ENCODE assay signal across 14 mouse cellular contexts in genomic region chr3:126609310-126609709, GRCm38 (mm10). TPM values are rescaled to one million over a fixed set of nuclear protein-coding genes. Genes with fewer than 3 reads are reported as not detected.
DNase-seq lines count a peak whose midpoint lies in the region; ATAC-seq lines count a peak whose summit lies in the region.
"Had no signal": no experiment of that assay in that cellular context is flagged by ENCODE, and none has a peak within 500 bp of the region (broad histone marks: within the 10 kb centered on the region; RNA-seq: fewer than 3 reads in every experiment).

No protein-coding gene starts in this region.

- H3K27ac ChIP-seq in heart, embryonic 15.5 days = peak overlapping the region; percentile 42; the same call in 1 of the 2 replicates
- no peak overlapping the region for H3K27ac ChIP-seq in stomach, embryonic 15.5 days
- H3K27ac ChIP-seq: embryonic facial prominence, embryonic 10.5 days; hindbrain, embryonic 13.5 days had no signal

- no peaks in the 10 kb centered on the region for H3K9me3 ChIP-seq in heart, embryonic 15.5 days (replicated peaks)
- no peaks in the 10 kb centered on the region for H3K9me3 ChIP-seq in stomach, embryonic 15.5 days
- H3K9me3 ChIP-seq: embryonic facial prominence, embryonic 10.5 days; hindbrain, embryonic 13.5 days had no signal

- ATAC-seq in heart, embryonic 15.5 days (replicated peaks; ENCODE audit: insufficient number of reproducible peaks, insufficient read depth, low FRiP score, low read depth) = no peak
- ATAC-seq in inflammation-experienced regulatory T-cells, adult 6 months = peak; percentile 30
- ATAC-seq in stomach, embryonic 15.5 days (ENCODE audit: insufficient read depth, low FRiP score, low read depth) = 0 out of 2 replicates have a peak, but pooled peaks have one; percentile 36

- no peaks in the 10 kb centered on the region for H3K36me3 ChIP-seq in heart, embryonic 15.5 days
- no peaks in the 10 kb centered on the region for H3K36me3 ChIP-seq in stomach, embryonic 15.5 days
- H3K36me3 ChIP-seq: embryonic facial prominence, embryonic 10.5 days; hindbrain, embryonic 13.5 days had no signal

- H3K9ac ChIP-seq in heart, embryonic 15.5 days = no peak overlapping the region
- H3K9ac ChIP-seq in stomach, embryonic 15.5 days = no peak overlapping the region
- H3K9ac ChIP-seq: hindbrain, embryonic 13.5 days had no signal

- WGBS in heart, embryonic 15.5 days = 50% methylated on average over 5 of the region's 5 CpGs
- 52% methylated on average over 5 of the region's 5 CpGs for WGBS in stomach, embryonic 15.5 days

- H3K27me3 ChIP-seq in heart, embryonic 15.5 days = no peaks in the 10 kb centered on the region
- no peaks in the 10 kb centered on the region for H3K27me3 ChIP-seq in stomach, embryonic 15.5 days (replicated peaks)
- H3K27me3 ChIP-seq: hindbrain, embryonic 13.5 days had no signal

- no peak overlapping the region for H3K4me3 ChIP-seq in heart, embryonic 15.5 days
- H3K4me3 ChIP-seq in stomach, embryonic 15.5 days (replicated peaks) = no peak overlapping the region
- H3K4me3 ChIP-seq: embryonic facial prominence, embryonic 10.5 days; hindbrain, embryonic 13.5 days; myocyte had no signal

- no peak overlapping the region for H3K4me2 ChIP-seq in heart, embryonic 15.5 days
- no peak overlapping the region for H3K4me2 ChIP-seq in stomach, embryonic 15.5 days
- H3K4me2 ChIP-seq: hindbrain, embryonic 13.5 days had no signal

- DNase-seq in heart, postnatal 10 days = no peak
- peak; percentile 26 for DNase-seq in lung, postnatal 36 days
- DNase-seq in lung, postnatal 4 days = no peak
- DNase-seq in urinary bladder, postnatal 36 days (ENCODE audit: low spot score in 2 of 2) = no peak
- DNase-seq: adrenal gland, adult 2 months; cerebellum, adult 18-20 months; midbrain, embryonic 14.5 days; thymus, postnatal 25 days had no signal

- H3K4me1 ChIP-seq in heart, embryonic 15.5 days (replicated peaks) = peaks cover 56% of the 10 kb centered on the region
- 0 out of 2 replicates have a peak, but pooled peaks cover 3% of the 10 kb centered on the region for H3K4me1 ChIP-seq in stomach, embryonic 15.5 days
- H3K4me1 ChIP-seq: hindbrain, embryonic 13.5 days had no signal

- intact Hi-C loops in heart, postnatal 10 days (cut with DNase I) = no loop called here

RNA-seq across cellular contexts. Expression of gene Camk2d, which starts 13.2 kb away (rescaled TPM):
- polyA plus RNA-seq in heart, embryonic 15.5 days (2015; fragmentation: Nextera tagmentation; extraction: Ambion mirVana) = 99.3 and 108 TPM in 2 replicates
- 100 to 1,000 TPM; 187 to 196 TPM for total RNA-seq in heart, postnatal 10 days (2021)
- 10 to 100 TPM; 57.4 to 90.2 (median 67.9) TPM for polyA plus RNA-seq in inflammation-experienced regulatory T-cells, adult 6 months (2017; shearing (Covaris generic))
- polyA plus RNA-seq in stomach, embryonic 15.5 days (2015; fragmentation: Nextera tagmentation; extraction: Ambion mirVana) = 37.7 and 39.4 TPM in 2 replicates
